Mouse (Mus musculus): ENCODE results near the gene Kif21b.

DNA sequence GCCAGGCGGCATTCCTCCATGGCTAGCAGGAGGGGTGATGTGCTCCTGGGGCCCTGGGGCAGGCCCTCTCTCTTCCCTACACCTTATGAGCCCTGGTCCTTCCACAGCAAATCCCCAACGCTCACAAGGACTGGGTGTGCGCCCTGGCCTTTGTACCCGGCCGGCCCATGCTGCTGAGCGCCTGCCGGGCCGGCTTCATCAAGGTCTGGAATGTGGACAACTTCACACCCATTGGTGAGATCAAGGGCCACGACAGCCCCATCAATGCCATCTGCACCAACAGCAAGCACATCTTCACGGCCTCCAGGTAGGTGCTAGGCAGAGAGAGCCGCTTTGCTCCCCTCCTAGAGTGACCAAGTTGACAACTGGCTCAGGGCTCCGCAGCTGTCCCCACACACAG, 41.5 kb downstream of the Kif21b start:
- TF ChIP-seq CTCF (IDR thresholded peaks at IDR 0.05; ENCODE audit: borderline replicate concordance, insufficient read depth, low read depth, low read length) (no peak), POLR2A (IDR thresholded peaks at IDR 0.05; ENCODE audit: borderline replicate concordance, insufficient read depth, low read length) (no peak)
